ENCODE assay signal across 14 mouse cellular contexts in genomic region chr2:149724279-149724678, GRCm38 (mm10).
A peak's percentile ranks its signal among the peaks of the same experiment; 100 is the strongest.
DNase-seq lines count a peak whose midpoint lies in the region; ATAC-seq lines count a peak whose summit lies in the region.
"Had no signal": no experiment of that assay in that cellular context is flagged by ENCODE, and none has a peak within 500 bp of the region (broad histone marks: within the 10 kb centered on the region; RNA-seq: fewer than 3 reads in every experiment).

No protein-coding gene starts in this region.

- 13% methylated on average over 7 of the region's 7 CpGs for WGBS in kidney, embryonic 15.5 days
- WGBS in neural tube, embryonic 12.5 days = 32% methylated on average over 7 of the region's 7 CpGs
- 35% methylated on average over 7 of the region's 7 CpGs for WGBS in neural tube, embryonic 15.5 days

- H3K9ac ChIP-seq in kidney, embryonic 15.5 days = no peak overlapping the region
- H3K9ac ChIP-seq in neural tube, embryonic 12.5 days = no peak overlapping the region
- no peak overlapping the region for H3K9ac ChIP-seq in neural tube, embryonic 15.5 days (replicated peaks)
- H3K9ac ChIP-seq: limb, embryonic 15.5 days; liver, postnatal 0 days had no signal

- H3K9me3 ChIP-seq in kidney, embryonic 15.5 days (replicated peaks) = no peaks in the 10 kb centered on the region
- no peaks in the 10 kb centered on the region for H3K9me3 ChIP-seq in neural tube, embryonic 12.5 days
- no peaks in the 10 kb centered on the region for H3K9me3 ChIP-seq in neural tube, embryonic 15.5 days (replicated peaks)
- H3K9me3 ChIP-seq: limb, embryonic 15.5 days had no signal

- H3K4me3 ChIP-seq in kidney, embryonic 15.5 days (replicated peaks) = no peak overlapping the region
- no peak overlapping the region for H3K4me3 ChIP-seq in neural tube, embryonic 12.5 days
- H3K4me3 ChIP-seq in neural tube, embryonic 15.5 days (replicated peaks) = no peak overlapping the region
- H3K4me3 ChIP-seq: limb, embryonic 15.5 days had no signal

- ATAC-seq in kidney, embryonic 15.5 days (replicated peaks; ENCODE audit: low FRiP score) = peak; percentile 91
- peak; percentile 6; the same call in 1 of the 2 replicates for ATAC-seq in neural tube, embryonic 12.5 days (ENCODE audit: low FRiP score, low read depth)
- ATAC-seq in neural tube, embryonic 15.5 days (ENCODE audit: low FRiP score) = no peak
- ATAC-seq: liver, postnatal 0 days had no signal

- H3K27me3 ChIP-seq in kidney, embryonic 15.5 days = no peaks in the 10 kb centered on the region
- H3K27me3 ChIP-seq in neural tube, embryonic 12.5 days (replicated peaks) = no peaks in the 10 kb centered on the region
- no peaks in the 10 kb centered on the region for H3K27me3 ChIP-seq in neural tube, embryonic 15.5 days (replicated peaks)
- H3K27me3 ChIP-seq: limb, embryonic 15.5 days had no signal

- DNase-seq in kidney, adult 9 months = no peak
- peak; percentile 6 for DNase-seq in embryo, embryonic 10.5 days (ENCODE audit: low spot score)
- no peak for DNase-seq in thymus, postnatal 14 days
- DNase-seq in cerebellum, adult 9-10 months = no peak
- DNase-seq: adrenal gland, postnatal 14 days; cerebellum, adult 2 months; gastrocnemius, postnatal 36 days; kidney, adult 18-20 months; liver, postnatal 0 days; thymus, postnatal 4 days had no signal

- H3K36me3 ChIP-seq in kidney, embryonic 15.5 days = no peaks in the 10 kb centered on the region
- no peaks in the 10 kb centered on the region for H3K36me3 ChIP-seq in neural tube, embryonic 12.5 days
- H3K36me3 ChIP-seq in neural tube, embryonic 15.5 days = no peaks in the 10 kb centered on the region
- H3K36me3 ChIP-seq: limb, embryonic 15.5 days had no signal

- no peak overlapping the region for H3K27ac ChIP-seq in kidney, embryonic 15.5 days
- no peak overlapping the region for H3K27ac ChIP-seq in neural tube, embryonic 12.5 days
- no peak overlapping the region for H3K27ac ChIP-seq in neural tube, embryonic 15.5 days (replicated peaks)
- H3K27ac ChIP-seq: limb, embryonic 15.5 days had no signal

- H3K4me1 ChIP-seq in kidney, embryonic 15.5 days = no peaks in the 10 kb centered on the region
- no peaks in the 10 kb centered on the region for H3K4me1 ChIP-seq in neural tube, embryonic 12.5 days
- H3K4me1 ChIP-seq in neural tube, embryonic 15.5 days = no peaks in the 10 kb centered on the region
- H3K4me1 ChIP-seq: limb, embryonic 15.5 days had no signal

- no peak overlapping the region for H3K4me2 ChIP-seq in kidney, embryonic 15.5 days
- H3K4me2 ChIP-seq in neural tube, embryonic 12.5 days (replicated peaks) = no peak overlapping the region
- no peak overlapping the region for H3K4me2 ChIP-seq in neural tube, embryonic 15.5 days
- H3K4me2 ChIP-seq: limb, embryonic 15.5 days had no signal
